Mouse (Mus musculus) stomach, embryonic 16.5 days (tissue): Measurements from ENCODE around the gene Rora. TPM values are rescaled to one million over a fixed set of nuclear protein-coding genes. Genes with fewer than 3 reads are reported as not detected.

ENCODE experiments used
- ATAC-seq: fragments of 200-750 bp; cut with Nextera tagmentation; 2 replicates; pipeline ENCODE4 v1.8.0; 2017; ENCODE audit warnings: moderate number of reproducible peaks, moderate TSS enrichment; ENCODE audit not compliant: insufficient read depth, low FRiP score
- H3K27ac ChIP-seq: fragments of 300-500 bp; sonication (generic); 2 replicates; pipeline ENCODE4 v1.5.1; 2014; ENCODE audit warnings: low read length
- H3K27me3 ChIP-seq: fragments of 300-500 bp; sonication (generic); 2 replicates; pipeline ENCODE4 v1.6.1; 2014; ENCODE audit warnings: low read length, control low read depth, mixed read lengths; ENCODE audit not compliant: control insufficient read depth, insufficient read depth
- H3K36me3 ChIP-seq: fragments of 300-500 bp; sonication (generic); 2 replicates; pipeline ENCODE4 v1.6.1; 2014; ENCODE audit warnings: low read length; ENCODE audit not compliant: control insufficient read depth, insufficient read depth
- H3K4me1 ChIP-seq: fragments of 300-500 bp; sonication (generic); 2 replicates; pipeline ENCODE4 v1.6.1; 2014; ENCODE audit warnings: low read length, control low read depth, mixed read lengths; ENCODE audit not compliant: control insufficient read depth, insufficient read depth
- H3K4me2 ChIP-seq: fragments of 300-500 bp; sonication (generic); 2 replicates; pipeline ENCODE4 v1.6.1; 2014; ENCODE audit warnings: low read depth, low read length, mixed read lengths
- H3K4me3 ChIP-seq: fragments of 300-500 bp; sonication (generic); replicated peaks from 2 replicates; pipeline ENCODE4 v1.5.1; 2014; ENCODE audit warnings: mild to moderate bottlenecking, low read length
- H3K9ac ChIP-seq: fragments of 300-500 bp; sonication (generic); 2 replicates; pipeline ENCODE4 v1.6.1; 2014; ENCODE audit warnings: low read length
- H3K9me3 ChIP-seq: fragments of 300-500 bp; sonication (generic); replicated peaks from 2 replicates; pipeline ENCODE4 v1.6.1; 2016; ENCODE audit warnings: low read length, control low read depth; ENCODE audit not compliant: control insufficient read depth
- WGBS: fragments of 180-500 bp; shearing (Covaris S2); extraction: QIAGEN DNeasy Blood & Tissue Kit; methylation state at CpG from one replicate; pipeline ENCODE4 v1.1.7; 2014; 5-methylcytosine and 5-hydroxymethylcytosine counted together
- polyA plus RNA-seq: library from polyadenylated mRNA; unstranded; fragments of >200 nt; fragmentation: Nextera tagmentation; extraction: Ambion mirVana; gene quantifications from 2 replicates; pipeline ENCODE4 v1.2.1, GENCODE M21; 2015

The Rora gene
- polyA plus RNA-seq, 1 experiment from 2014 or later: 8.4 TPM

DNA sequence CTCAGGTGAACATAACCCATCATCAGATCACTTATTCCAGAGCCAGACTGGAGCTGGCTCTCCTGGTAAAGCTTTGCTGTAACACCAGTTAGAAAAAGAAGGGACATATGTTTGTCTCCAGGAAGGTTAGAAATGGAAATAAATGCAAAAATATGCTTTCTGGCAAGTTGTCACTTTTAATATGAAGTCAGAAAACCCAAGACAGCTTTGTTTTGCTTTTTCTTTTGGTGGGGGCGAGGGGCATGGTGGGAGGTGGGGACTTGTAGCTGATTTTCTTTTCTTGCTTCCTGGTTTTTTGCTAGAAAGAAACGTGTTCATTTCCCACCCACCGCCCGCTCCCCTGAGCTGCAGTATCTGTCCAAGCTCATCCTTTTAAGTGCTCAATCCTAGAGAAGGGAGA, 212.7 kb downstream of the Rora start:
- H3K4me2 ChIP-seq: no peak overlapping the region
- H3K4me3 ChIP-seq: no peak overlapping the region
- no peaks in the 10 kb centered on the region for H3K4me1 ChIP-seq
- H3K36me3 ChIP-seq: no peaks in the 10 kb centered on the region
- 74% methylated on average over 4 of the region's 4 CpGs for WGBS
- no peaks in the 10 kb centered on the region for H3K27me3 ChIP-seq
- peaks cover 13% of the 10 kb centered on the region; the same call in 1 of the 2 replicates for H3K9me3 ChIP-seq
- no peak for ATAC-seq
- H3K9ac ChIP-seq: no peak overlapping the region
- H3K27ac ChIP-seq: no peak overlapping the region

DNA sequence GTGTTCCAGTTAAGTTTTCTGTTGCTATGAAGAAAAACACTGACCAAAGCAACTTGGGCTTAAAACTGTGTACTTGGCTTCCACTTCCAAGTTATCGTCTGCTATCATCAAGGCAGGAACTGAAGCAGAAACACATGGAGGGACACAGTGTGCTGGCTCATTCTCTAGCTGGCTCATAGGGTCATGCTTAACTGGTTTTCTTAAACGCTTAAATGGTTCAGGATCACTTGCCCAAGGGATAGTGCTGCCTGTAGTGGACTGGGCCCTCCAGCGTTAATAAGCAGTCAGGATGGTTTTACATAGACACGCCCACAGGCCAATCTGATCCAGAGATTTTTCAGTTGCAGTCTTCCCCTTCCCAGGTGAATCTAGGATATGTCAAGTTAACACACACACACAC, 220.3 kb downstream of the Rora start:
- Histone ChIP-seq H3K9me3 (no peaks in the 10 kb centered on the region), H3K27me3 (no peaks in the 10 kb centered on the region), H3K4me2 (no peak overlapping the region), H3K27ac (no peak overlapping the region), H3K36me3 (no peaks in the 10 kb centered on the region), H3K4me1 (no peaks in the 10 kb centered on the region), H3K4me3 (no peak overlapping the region), H3K9ac (no peak overlapping the region)
- 91% methylated on average over 4 of the region's 4 CpGs for WGBS
- no peak for ATAC-seq

DNA sequence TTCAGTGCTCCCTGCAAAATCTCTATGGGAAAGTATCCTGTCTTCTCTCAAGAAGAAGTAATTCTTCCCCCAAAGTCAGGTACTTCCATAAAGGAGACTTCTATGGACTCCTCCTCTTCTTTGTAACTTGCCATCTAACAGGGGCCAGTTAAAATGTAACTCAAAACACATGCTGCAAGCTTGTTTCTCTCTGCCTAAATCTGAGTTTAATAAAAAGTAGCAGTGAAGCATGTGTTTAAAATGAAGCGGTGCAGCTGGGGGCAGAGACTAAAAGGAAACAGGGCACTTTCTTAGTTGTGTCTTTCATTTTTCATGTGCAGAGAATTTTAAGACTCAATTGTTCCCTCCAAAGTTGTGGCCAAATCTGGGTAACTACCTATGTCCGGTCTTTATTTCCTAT, 221.0 kb downstream of the Rora start:
- H3K27me3 ChIP-seq: no peaks in the 10 kb centered on the region
- H3K4me3 ChIP-seq: no peak overlapping the region
- no peak for ATAC-seq
- H3K9ac ChIP-seq: no peak overlapping the region
- H3K4me2 ChIP-seq: no peak overlapping the region
- H3K4me1 ChIP-seq: no peaks in the 10 kb centered on the region
- no peaks in the 10 kb centered on the region for H3K9me3 ChIP-seq
- no peak overlapping the region for H3K27ac ChIP-seq
- 81% methylated on average over 2 of the region's 2 CpGs for WGBS
- no peaks in the 10 kb centered on the region for H3K36me3 ChIP-seq

DNA sequence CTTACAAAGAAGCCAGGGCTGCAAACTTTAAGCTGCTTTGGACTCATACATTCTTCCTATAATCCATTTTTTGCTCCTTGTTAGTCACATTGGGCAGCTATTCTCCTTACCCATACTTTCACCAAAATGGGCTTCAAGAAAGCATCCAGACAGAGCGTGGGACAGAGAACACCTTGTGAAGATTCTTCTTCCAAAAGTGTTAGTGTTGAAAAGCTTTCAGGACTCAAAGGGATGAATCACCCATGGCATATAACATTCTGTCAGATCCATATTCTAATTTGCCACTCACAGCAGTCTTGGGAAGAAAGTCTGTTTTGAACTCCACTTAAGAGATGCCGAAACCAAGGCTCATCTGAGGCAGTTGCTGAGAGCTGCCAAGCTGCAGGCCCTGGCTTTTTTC, 222.2 kb downstream of the Rora start:
- Histone ChIP-seq H3K9me3 (no peaks in the 10 kb centered on the region), H3K27ac (peak overlapping the region; percentile 53; the same call in 1 of the 2 replicates), H3K4me1 (no peaks in the 10 kb centered on the region), H3K4me2 (no peak overlapping the region), H3K4me3 (no peak overlapping the region), H3K9ac (no peak overlapping the region), H3K36me3 (no peaks in the 10 kb centered on the region), H3K27me3 (no peaks in the 10 kb centered on the region)
- no peak for ATAC-seq
- 84% methylated on average over 2 of the region's 2 CpGs for WGBS

GRCm38 (mm10) chr9:68876289-68876688, 222.7 kb downstream of the Rora start:
- no peaks in the 10 kb centered on the region for H3K9me3 ChIP-seq
- no peak overlapping the region for H3K9ac ChIP-seq
- no peak overlapping the region for H3K4me3 ChIP-seq
- H3K4me2 ChIP-seq: no peak overlapping the region
- ATAC-seq: peak; percentile 53; the same call in 1 of the 2 replicates
- no peaks in the 10 kb centered on the region for H3K4me1 ChIP-seq
- peak overlapping the region; percentile 53; the same call in 1 of the 2 replicates for H3K27ac ChIP-seq
- no peaks in the 10 kb centered on the region for H3K27me3 ChIP-seq
- H3K36me3 ChIP-seq: no peaks in the 10 kb centered on the region
- 73% methylated on average over 2 of the region's 2 CpGs for WGBS

GRCm38 (mm10) chr9:68881896-68882295, 228.3 kb downstream of the Rora start:
- no peak for ATAC-seq

DNA sequence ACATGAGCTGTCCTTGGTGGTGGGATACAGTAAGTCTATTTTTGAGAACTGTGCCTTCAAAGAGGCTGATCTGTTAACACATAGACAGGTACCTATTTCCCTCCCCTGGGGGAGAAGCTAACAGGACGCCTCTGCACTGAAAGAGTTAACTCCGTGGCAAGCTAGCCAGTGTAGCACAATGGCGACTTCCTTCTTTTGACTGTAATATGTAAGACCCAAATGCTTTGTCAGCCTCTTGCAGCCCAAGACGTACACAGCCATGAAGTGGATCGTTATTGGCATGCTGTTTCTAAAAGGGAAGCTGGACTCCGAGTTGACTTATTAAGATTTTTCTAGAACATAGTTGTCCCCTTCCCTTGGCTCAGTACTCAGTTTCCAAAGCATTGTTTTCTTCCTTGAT, 229.4 kb downstream of the Rora start:
- no peak overlapping the region for H3K4me2 ChIP-seq
- H3K4me1 ChIP-seq: peaks cover 15% of the 10 kb centered on the region
- H3K27ac ChIP-seq: no peak overlapping the region
- no peaks in the 10 kb centered on the region for H3K9me3 ChIP-seq
- no peak for ATAC-seq
- no peak overlapping the region for H3K9ac ChIP-seq
- 60% methylated on average over 6 of the region's 6 CpGs for WGBS
- no peaks in the 10 kb centered on the region for H3K36me3 ChIP-seq
- H3K4me3 ChIP-seq: no peak overlapping the region
- no peaks in the 10 kb centered on the region for H3K27me3 ChIP-seq

More at GRCm38 (mm10) chr9:68881896-68882295, 228.3 kb downstream of the Rora start:
- no peak overlapping the region for H3K27ac ChIP-seq
- H3K27me3 ChIP-seq: no peaks in the 10 kb centered on the region
- no peak overlapping the region for H3K4me3 ChIP-seq
- H3K4me2 ChIP-seq: no peak overlapping the region
- H3K36me3 ChIP-seq: no peaks in the 10 kb centered on the region
- no peaks in the 10 kb centered on the region for H3K9me3 ChIP-seq
- peaks cover 15% of the 10 kb centered on the region for H3K4me1 ChIP-seq
- H3K9ac ChIP-seq: no peak overlapping the region
- WGBS: 34% methylated on average over 6 of the region's 6 CpGs

GRCm38 (mm10) chr9:68883687-68884086, 230.1 kb downstream of the Rora start:
- H3K27ac ChIP-seq: no peak overlapping the region
- H3K4me2 ChIP-seq: no peak overlapping the region
- H3K9me3 ChIP-seq: no peaks in the 10 kb centered on the region
- H3K27me3 ChIP-seq: no peaks in the 10 kb centered on the region
- no peak overlapping the region for H3K9ac ChIP-seq
- no peaks in the 10 kb centered on the region for H3K36me3 ChIP-seq
- WGBS: 73% methylated on average over 8 of the region's 8 CpGs
- no peak overlapping the region for H3K4me3 ChIP-seq
- ATAC-seq: no peak
- H3K4me1 ChIP-seq: peaks cover 15% of the 10 kb centered on the region

DNA sequence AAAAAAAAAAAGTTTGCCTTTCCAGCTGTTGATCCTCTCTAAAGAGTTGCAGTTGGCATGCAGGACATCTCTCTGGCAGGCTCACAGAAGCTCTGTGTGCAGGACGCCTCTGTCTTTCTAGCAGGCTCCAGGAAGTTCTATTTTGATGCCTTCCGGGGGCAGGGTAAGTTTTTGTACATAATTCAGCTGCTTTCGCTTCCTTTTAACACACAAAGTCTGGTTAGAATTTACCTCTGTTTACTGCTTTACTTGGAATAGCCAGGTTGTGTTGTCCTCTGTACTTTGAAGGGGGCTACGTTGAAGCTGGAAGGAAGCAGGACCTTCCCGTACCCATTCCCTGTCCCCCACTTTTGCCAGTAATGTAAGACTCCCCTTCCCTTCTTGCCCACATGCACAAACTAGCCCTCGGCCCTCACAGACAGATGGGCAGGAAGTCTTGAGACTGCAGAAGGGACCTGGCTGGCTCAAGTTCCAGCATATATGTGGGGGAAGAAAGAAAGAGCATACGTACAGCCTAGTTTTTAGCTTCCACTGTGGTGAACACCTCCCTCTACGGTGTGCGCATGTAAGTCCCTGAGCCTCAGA, 231.0 kb downstream of the Rora start:
- no peak for ATAC-seq
- H3K4me2 ChIP-seq: peak overlapping the region; percentile 19; the same call in 1 of the 2 replicates

More for the DNA sequence above, 231.0 kb downstream of the Rora start:
- no peak overlapping the region; the same call in 1 of the 2 replicates for H3K9ac ChIP-seq
- H3K4me3 ChIP-seq: no peak overlapping the region
- no peaks in the 10 kb centered on the region for H3K27me3 ChIP-seq
- no peaks in the 10 kb centered on the region for H3K9me3 ChIP-seq
- 58% methylated on average over 9 of the region's 9 CpGs for WGBS
- H3K36me3 ChIP-seq: no peaks in the 10 kb centered on the region
- H3K4me1 ChIP-seq: peaks cover 15% of the 10 kb centered on the region
- peak overlapping the region; percentile 64 for H3K27ac ChIP-seq
